Mouse (Mus musculus) cerebellum, postnatal 4 days (tissue): ENCODE data around the gene Krt81.

Source experiments
- DNase-seq, 2 experiments: peaks; one replicate each; pipeline ENCODE4 v3.0.0; 2022; ENCODE audit warnings: low spot score in 2 of 2, mixed read lengths in 1 of 2

Krt81 gene

GRCm38 (mm10) chr15:101463651-101464050 is at the start of gene Krt81:
Gene Krt81 (minus strand): TSS chr15:101463751.
- no peak for DNase-seq

- no peak for DNase-seq
Measured at GRCm38 (mm10) chr15:101508247-101508646, 44.7 kb upstream of the Krt81 start.

DNA sequence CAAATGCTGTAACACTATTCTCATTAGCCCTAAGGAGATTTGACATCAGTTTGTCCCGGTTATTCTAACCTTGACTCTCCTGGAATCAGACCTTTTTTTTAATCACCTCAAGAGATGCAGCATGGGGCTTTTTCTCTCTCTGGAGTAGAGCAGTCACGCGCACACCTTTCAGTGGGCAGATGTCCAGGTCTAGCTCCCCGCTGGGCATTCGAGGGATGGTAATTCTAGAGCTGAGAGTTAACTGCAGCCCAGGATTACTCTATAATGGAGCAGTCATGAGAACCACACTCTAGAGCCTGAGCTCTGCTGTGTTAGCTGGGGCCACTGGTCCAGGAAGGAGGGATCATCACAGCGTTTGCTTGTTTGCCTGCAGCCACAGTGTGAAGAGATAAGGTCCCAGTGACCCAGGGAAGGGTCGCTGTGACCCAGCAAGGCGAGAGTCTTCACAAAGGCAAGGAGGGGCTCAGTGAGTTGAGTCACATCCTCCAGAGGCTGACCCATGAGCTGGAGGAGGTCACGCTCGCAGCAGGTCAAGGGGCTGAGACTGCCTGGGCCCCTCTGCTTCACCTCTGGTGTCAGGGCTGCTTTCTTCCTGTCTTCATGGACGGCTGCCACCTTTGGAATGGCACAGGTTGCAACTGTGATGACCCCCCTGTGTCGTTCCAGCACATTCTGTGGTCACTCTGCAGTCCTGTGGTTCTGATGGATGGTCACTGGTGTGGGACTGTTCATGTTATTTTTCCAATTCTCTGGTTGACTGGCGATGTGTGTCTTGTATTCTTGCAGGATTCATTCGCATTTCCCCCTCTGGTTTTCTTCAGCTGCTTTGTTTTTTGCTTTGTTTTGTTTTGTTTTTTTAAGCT is 43.6 kb upstream of the Krt81 start:
- no peak for DNase-seq

DNA sequence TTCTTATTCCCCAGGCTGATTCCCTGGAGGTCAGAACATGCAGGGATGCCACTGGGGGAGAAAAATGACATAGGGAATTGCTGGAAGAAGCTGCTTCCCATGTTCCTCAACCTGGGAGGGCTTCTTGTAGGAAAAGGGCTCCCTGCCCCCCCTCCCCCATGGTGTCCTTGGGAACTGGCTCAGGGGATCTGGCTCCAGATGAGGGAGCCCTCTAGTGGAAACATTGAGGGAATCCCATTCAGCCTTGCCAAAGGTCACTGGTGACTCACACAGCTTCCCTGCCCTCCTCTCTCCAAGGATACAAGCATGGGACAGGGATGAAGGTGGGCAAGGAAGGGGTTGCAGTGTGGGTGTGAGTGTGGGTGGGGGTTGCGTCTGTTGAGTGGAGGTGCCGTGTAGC is 33.6 kb upstream of the Krt81 start:
- DNase-seq: no peak

- DNase-seq: no peak
Measured at GRCm38 (mm10) chr15:101495266-101495665, 31.7 kb upstream of the Krt81 start.

DNA sequence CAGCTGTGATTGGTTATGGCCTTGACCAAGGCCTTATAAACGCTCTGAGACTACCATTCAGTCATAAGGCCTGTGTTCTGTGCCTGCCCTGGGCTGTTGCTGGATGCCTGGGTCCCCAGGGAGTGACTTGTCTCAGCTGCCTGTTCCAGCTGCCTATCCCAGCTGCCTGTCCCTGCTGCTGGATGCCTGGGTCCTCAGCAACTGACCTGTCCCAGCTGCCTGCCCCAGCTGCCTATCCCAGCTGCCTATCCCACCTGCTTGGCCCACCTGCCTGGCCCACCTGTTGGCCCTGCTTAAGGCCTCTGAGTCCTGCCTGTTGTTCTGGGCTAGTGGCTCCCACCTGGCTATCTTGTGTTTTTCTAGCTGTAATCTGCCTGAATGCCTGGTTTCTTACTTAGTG is 30.7 kb upstream of the Krt81 start:
- no peak for DNase-seq

DNA sequence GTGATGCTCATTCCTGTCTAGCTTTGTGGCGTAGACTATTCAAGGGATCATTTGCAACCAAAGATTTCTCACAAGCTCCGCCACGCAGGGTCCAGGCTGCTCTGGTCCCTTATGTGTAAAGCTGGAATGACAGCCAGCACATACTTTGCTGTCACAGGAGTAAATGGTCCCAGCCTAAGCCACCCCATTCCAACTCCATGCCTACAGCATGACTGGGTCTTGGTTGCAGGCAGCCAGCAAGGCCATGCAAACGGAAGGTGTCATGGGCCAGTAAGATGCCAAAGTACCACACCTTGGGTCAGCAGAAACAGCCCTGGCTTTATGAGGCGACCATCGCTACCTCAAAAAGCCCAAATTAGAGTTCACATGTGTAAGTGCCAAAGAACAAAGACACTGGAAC is 30.2 kb upstream of the Krt81 start:
- DNase-seq: no peak

GRCm38 (mm10) chr15:101492718-101493117 is 29.2 kb upstream of the Krt81 start:
- no peak for DNase-seq

GRCm38 (mm10) chr15:101491431-101491830 is 27.9 kb upstream of the Krt81 start, which contains the start of gene Krt83:
Gene Krt83 (minus strand): TSS chr15:101491512.
- no peak for DNase-seq

GRCm38 (mm10) chr15:101485911-101486635 is 22.5 kb upstream of the Krt81 start:
- no peak for DNase-seq

GRCm38 (mm10) chr15:101484939-101485338 is 21.4 kb upstream of the Krt81 start:
- no peak for DNase-seq

GRCm38 (mm10) chr15:101483646-101484045 is 20.1 kb upstream of the Krt81 start:
- no peak for DNase-seq

DNA sequence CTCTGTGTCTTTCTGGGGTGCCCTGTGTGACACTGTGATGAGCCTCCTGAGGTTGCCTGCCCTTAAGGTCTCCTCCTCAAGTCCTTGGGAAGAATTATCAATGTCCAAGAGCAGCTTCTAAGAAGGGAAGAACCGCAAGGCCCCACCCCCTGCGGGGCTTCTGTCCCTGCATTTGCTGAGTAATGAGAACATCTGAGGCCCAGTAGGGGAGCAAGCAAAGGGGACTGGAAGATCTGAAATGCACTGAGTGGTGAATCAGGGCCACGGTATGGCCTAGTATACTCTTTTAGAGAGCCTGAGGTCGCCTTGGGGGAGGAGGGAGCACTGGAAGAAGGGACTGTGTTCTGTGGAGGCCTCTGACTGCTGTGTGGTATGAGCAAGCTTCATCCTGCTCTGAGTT is 18.5 kb upstream of the Krt81 start:
- no peak for DNase-seq

GRCm38 (mm10) chr15:101479666-101480060 is 16.1 kb upstream of the Krt81 start:
- DNase-seq: no peak

GRCm38 (mm10) chr15:101479007-101479665 is 15.6 kb upstream of the Krt81 start:
- peak in 1 of 2 experiments; percentile 60 for DNase-seq

DNA sequence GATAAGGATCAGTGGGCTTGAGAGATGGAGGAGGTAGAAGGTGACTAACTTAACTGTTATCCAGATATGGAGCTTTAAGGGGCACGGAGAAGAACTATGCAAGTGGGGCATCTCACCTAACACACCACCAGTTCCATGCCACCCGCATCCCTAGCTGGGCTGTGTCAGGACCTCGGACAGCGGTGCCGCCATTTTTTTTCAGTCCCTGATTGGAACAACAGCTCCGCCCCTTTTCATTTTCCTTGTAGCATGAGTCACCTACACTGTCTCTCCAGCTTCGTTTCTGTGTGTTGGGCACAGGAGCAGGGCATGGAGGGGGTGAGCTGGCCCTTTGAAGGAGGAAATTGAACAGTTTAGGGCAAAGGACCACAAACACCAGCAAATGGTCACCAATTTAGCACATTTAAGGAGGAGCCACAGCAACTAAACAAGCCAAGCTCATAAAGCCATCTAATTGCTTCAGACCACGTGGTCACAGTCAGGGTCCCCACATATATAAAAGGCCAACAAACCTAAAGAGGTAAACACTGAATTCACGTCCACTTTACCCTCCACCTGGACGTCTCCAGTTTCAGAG is 9.5 kb upstream of the Krt81 start, which contains the start of gene Krt86:
TSS of gene Krt86 (plus strand) at position 527 of the 577 bp plus-strand sequence.
- no peak for DNase-seq

DNA sequence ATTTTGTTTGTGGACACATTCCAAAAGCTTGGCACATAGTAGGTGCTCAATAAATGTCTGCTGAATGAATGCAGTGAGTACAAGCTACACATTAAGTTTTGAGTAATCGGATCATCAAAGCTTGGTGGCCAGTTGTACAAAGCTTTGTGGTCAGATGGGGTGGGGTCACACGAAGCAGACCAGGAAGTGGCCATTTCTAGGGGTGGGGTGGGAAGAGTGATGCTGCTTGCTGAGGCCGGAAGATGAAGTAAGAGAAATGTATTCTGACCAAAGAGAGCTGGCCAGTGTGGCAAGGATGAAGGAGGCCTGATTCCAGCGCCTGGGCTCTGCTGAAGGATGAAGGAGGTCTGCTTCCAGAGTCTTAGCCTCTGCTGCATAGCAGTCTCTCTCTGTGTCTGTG is 5.5 kb upstream of the Krt81 start:
- no peak for DNase-seq

GRCm38 (mm10) chr15:101459283-101459682 is 4.3 kb downstream of the Krt81 start:
- no peak for DNase-seq

GRCm38 (mm10) chr15:101458361-101458930 is 5.1 kb downstream of the Krt81 start:
- DNase-seq: no peak

DNA sequence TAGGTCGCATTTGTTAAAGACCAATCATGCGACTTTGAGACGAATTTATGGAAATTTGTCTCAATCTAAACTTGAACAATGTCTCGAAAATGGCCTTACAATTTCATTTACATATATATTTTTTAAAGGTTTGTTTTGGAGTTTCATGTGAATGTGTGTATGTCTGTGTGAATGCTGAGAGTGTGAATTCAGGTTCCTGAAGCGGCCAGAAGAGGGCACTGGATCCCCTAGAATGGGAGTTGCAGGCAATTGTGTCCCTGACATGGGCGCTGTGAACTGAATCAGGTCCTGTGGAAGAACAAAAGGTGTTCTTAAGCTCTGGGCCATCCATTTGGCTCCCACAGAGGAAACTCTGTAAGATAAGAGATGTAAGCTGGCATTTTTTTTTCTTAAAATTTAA is 7.7 kb downstream of the Krt81 start:
- no peak for DNase-seq

DNA sequence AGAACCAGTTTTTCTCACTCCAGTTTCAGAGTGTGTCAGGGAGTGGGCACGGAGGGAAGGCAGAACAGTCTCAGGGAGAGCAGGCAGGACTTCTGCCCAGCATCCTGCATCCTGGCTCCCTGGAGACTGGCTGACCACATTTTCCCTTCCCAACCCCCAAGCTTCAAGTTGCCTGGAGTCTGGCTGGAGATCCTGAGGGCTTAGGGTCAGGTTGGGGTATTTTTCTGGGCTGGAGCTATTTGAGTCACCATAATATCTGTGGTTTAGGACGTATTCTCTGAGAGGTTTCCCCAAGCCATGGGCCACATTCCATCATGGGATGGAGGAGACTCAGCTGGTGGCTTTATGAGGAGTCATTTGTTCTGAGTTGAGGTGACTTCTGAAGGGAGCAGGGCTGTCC is 8.3 kb downstream of the Krt81 start:
- DNase-seq: no peak

GRCm38 (mm10) chr15:101454774-101455173 is 8.8 kb downstream of the Krt81 start:
- DNase-seq: no peak
